Mouse (Mus musculus): ENCODE results near the gene 1700125H20Rik. TPM values are rescaled to one million over a fixed set of nuclear protein-coding genes. Genes with fewer than 3 reads are reported as not detected.

The 1700125H20Rik gene
- polyA plus RNA-seq, 1 experiment from 2014 or later, result 0.26 TPM

- no peak for DNase-seq (ENCODE audit: low spot score)
- no peak overlapping the region for H3K27ac ChIP-seq (ENCODE audit: low read depth, low read length)
- H3K27me3 ChIP-seq (ENCODE audit: control insufficient read depth, insufficient read depth, low read length), result no peaks in the 10 kb centered on the region
- no peak overlapping the region for H3K4me2 ChIP-seq (replicated peaks; ENCODE audit: low read depth, low read length)
- H3K4me1 ChIP-seq (replicated peaks; ENCODE audit: control insufficient read depth, insufficient read depth, low read length), result no peaks in the 10 kb centered on the region
- H3K9ac ChIP-seq (ENCODE audit: low read depth, low read length), result no peak overlapping the region
- no peaks in the 10 kb centered on the region for H3K9me3 ChIP-seq (ENCODE audit: control insufficient read depth, low read length)
- H3K36me3 ChIP-seq (ENCODE audit: control insufficient read depth, insufficient read depth, low read length), result no peaks in the 10 kb centered on the region
- 78% methylated on average over 6 of the region's 6 CpGs for WGBS
- no peak for ATAC-seq (ENCODE audit: low FRiP score)
- no peak overlapping the region for H3K4me3 ChIP-seq (ENCODE audit: low read depth, low read length)
Measured at GRCm38 (mm10) chr11:85177761-85178160, 7.6 kb downstream of the 1700125H20Rik start.

- WGBS, result 87% methylated on average over 4 of the region's 4 CpGs
- no peaks in the 10 kb centered on the region for H3K36me3 ChIP-seq (ENCODE audit: control insufficient read depth, insufficient read depth, low read length)
- ATAC-seq (ENCODE audit: low FRiP score) (no peak), DNase-seq (ENCODE audit: low spot score) (no peak)
- H3K4me1 ChIP-seq (replicated peaks; ENCODE audit: control insufficient read depth, insufficient read depth, low read length), result 0 out of 2 replicates have a peak, but pooled peaks cover 2% of the 10 kb centered on the region
- no peak overlapping the region for H3K4me2 ChIP-seq (replicated peaks; ENCODE audit: low read depth, low read length)
- no peak overlapping the region for H3K9ac ChIP-seq (ENCODE audit: low read depth, low read length)
- no peak overlapping the region for H3K27ac ChIP-seq (ENCODE audit: low read depth, low read length)
- no peak overlapping the region for H3K4me3 ChIP-seq (ENCODE audit: low read depth, low read length)
- no peaks in the 10 kb centered on the region for H3K27me3 ChIP-seq (ENCODE audit: control insufficient read depth, insufficient read depth, low read length)
- no peaks in the 10 kb centered on the region for H3K9me3 ChIP-seq (ENCODE audit: control insufficient read depth, low read length)
Measured at GRCm38 (mm10) chr11:85178413-85178812, 8.2 kb downstream of the 1700125H20Rik start.

- Histone ChIP-seq H3K27me3 (ENCODE audit: control insufficient read depth, insufficient read depth, low read length) (no peaks in the 10 kb centered on the region), H3K9ac (ENCODE audit: low read depth, low read length) (peak overlapping the region; percentile 8; the same call in 1 of the 2 replicates), H3K36me3 (ENCODE audit: control insufficient read depth, insufficient read depth, low read length) (no peaks in the 10 kb centered on the region), H3K4me1 (replicated peaks; ENCODE audit: control insufficient read depth, insufficient read depth, low read length) (0 out of 2 replicates have a peak, but pooled peaks cover 2% of the 10 kb centered on the region), H3K27ac (ENCODE audit: low read depth, low read length) (no peak overlapping the region), H3K9me3 (ENCODE audit: control insufficient read depth, low read length) (no peaks in the 10 kb centered on the region), H3K4me2 (replicated peaks; ENCODE audit: low read depth, low read length) (peak overlapping the region; percentile 45), H3K4me3 (ENCODE audit: low read depth, low read length) (peak overlapping the region; percentile 24)
- WGBS, result 6% methylated on average over 20 of the region's 20 CpGs
- DNase-seq (ENCODE audit: low spot score) (peak; percentile 90), ATAC-seq (ENCODE audit: low FRiP score) (peak; percentile 88)
Measured at GRCm38 (mm10) chr11:85182617-85183283, 12.5 kb downstream of the 1700125H20Rik start.

GRCm38 (mm10) chr11:85183284-85183779 is 13.1 kb downstream of the 1700125H20Rik start:
- H3K27me3 ChIP-seq (ENCODE audit: control insufficient read depth, insufficient read depth, low read length), result no peaks in the 10 kb centered on the region
- no peaks in the 10 kb centered on the region for H3K9me3 ChIP-seq (ENCODE audit: control insufficient read depth, low read length)
- peak overlapping the region; percentile 8; the same call in 1 of the 2 replicates for H3K9ac ChIP-seq (ENCODE audit: low read depth, low read length)
- ATAC-seq (ENCODE audit: low FRiP score) (peak; percentile 17; the same call in 1 of the 2 replicates), DNase-seq (ENCODE audit: low spot score) (no peak)
- H3K27ac ChIP-seq (ENCODE audit: low read depth, low read length), result no peak overlapping the region
- peak overlapping the region; percentile 45 for H3K4me2 ChIP-seq (replicated peaks; ENCODE audit: low read depth, low read length)
- 32% methylated on average over 13 of the region's 13 CpGs for WGBS
- peak overlapping the region; percentile 24 for H3K4me3 ChIP-seq (ENCODE audit: low read depth, low read length)
- no peaks in the 10 kb centered on the region for H3K36me3 ChIP-seq (ENCODE audit: control insufficient read depth, insufficient read depth, low read length)
- 0 out of 2 replicates have a peak, but pooled peaks cover 2% of the 10 kb centered on the region for H3K4me1 ChIP-seq (replicated peaks; ENCODE audit: control insufficient read depth, insufficient read depth, low read length)

GRCm38 (mm10) chr11:85184082-85184481 is 13.9 kb downstream of the 1700125H20Rik start:
- peak; percentile 63 for DNase-seq (ENCODE audit: low spot score)
- H3K27ac ChIP-seq (ENCODE audit: low read depth, low read length), result no peak overlapping the region
- H3K9ac ChIP-seq (ENCODE audit: low read depth, low read length), result no peak overlapping the region
- 0 out of 2 replicates have a peak, but pooled peaks cover 2% of the 10 kb centered on the region for H3K4me1 ChIP-seq (replicated peaks; ENCODE audit: control insufficient read depth, insufficient read depth, low read length)
- no peaks in the 10 kb centered on the region for H3K9me3 ChIP-seq (ENCODE audit: control insufficient read depth, low read length)
- WGBS, result 68% methylated on average over 5 of the region's 5 CpGs
- H3K4me2 ChIP-seq (replicated peaks; ENCODE audit: low read depth, low read length), result no peak overlapping the region
- ATAC-seq (ENCODE audit: low FRiP score), result no peak
- no peak overlapping the region for H3K4me3 ChIP-seq (ENCODE audit: low read depth, low read length)
- no peaks in the 10 kb centered on the region for H3K27me3 ChIP-seq (ENCODE audit: control insufficient read depth, insufficient read depth, low read length)
- no peaks in the 10 kb centered on the region for H3K36me3 ChIP-seq (ENCODE audit: control insufficient read depth, insufficient read depth, low read length)

- no peak overlapping the region for H3K4me3 ChIP-seq (ENCODE audit: low read depth, low read length)
- H3K27me3 ChIP-seq (ENCODE audit: control insufficient read depth, insufficient read depth, low read length), result no peaks in the 10 kb centered on the region
- no peaks in the 10 kb centered on the region for H3K36me3 ChIP-seq (ENCODE audit: control insufficient read depth, insufficient read depth, low read length)
- ATAC-seq (ENCODE audit: low FRiP score) (no peak), DNase-seq (ENCODE audit: low spot score) (no peak)
- WGBS, result 90% methylated on average over 6 of the region's 6 CpGs
- H3K4me1 ChIP-seq (replicated peaks; ENCODE audit: control insufficient read depth, insufficient read depth, low read length), result 0 out of 2 replicates have a peak, but pooled peaks cover 2% of the 10 kb centered on the region
- no peak overlapping the region for H3K4me2 ChIP-seq (replicated peaks; ENCODE audit: low read depth, low read length)
- no peaks in the 10 kb centered on the region for H3K9me3 ChIP-seq (ENCODE audit: control insufficient read depth, low read length)
- H3K9ac ChIP-seq (ENCODE audit: low read depth, low read length), result no peak overlapping the region
- no peak overlapping the region for H3K27ac ChIP-seq (ENCODE audit: low read depth, low read length)
Measured at GRCm38 (mm10) chr11:85184839-85185238, 14.6 kb downstream of the 1700125H20Rik start.

GRCm38 (mm10) chr11:85189110-85189509 is 18.9 kb downstream of the 1700125H20Rik start:
- no peaks in the 10 kb centered on the region for H3K4me1 ChIP-seq (replicated peaks; ENCODE audit: control insufficient read depth, insufficient read depth, low read length)
- no peaks in the 10 kb centered on the region for H3K9me3 ChIP-seq (ENCODE audit: control insufficient read depth, low read length)
- DNase-seq (ENCODE audit: low spot score) (no peak), ATAC-seq (ENCODE audit: low FRiP score) (no peak)
- no peak overlapping the region for H3K9ac ChIP-seq (ENCODE audit: low read depth, low read length)
- H3K27ac ChIP-seq (ENCODE audit: low read depth, low read length), result no peak overlapping the region
- no peak overlapping the region for H3K4me2 ChIP-seq (replicated peaks; ENCODE audit: low read depth, low read length)
- H3K27me3 ChIP-seq (ENCODE audit: control insufficient read depth, insufficient read depth, low read length), result no peaks in the 10 kb centered on the region
- H3K36me3 ChIP-seq (ENCODE audit: control insufficient read depth, insufficient read depth, low read length), result 0 out of 2 replicates have a peak, but pooled peaks cover 5% of the 10 kb centered on the region
- no peak overlapping the region for H3K4me3 ChIP-seq (ENCODE audit: low read depth, low read length)
- 96% methylated on average over 4 of the region's 4 CpGs for WGBS

- Histone ChIP-seq H3K27ac (ENCODE audit: low read depth, low read length) (no peak overlapping the region), H3K27me3 (ENCODE audit: control insufficient read depth, insufficient read depth, low read length) (no peaks in the 10 kb centered on the region), H3K4me1 (replicated peaks; ENCODE audit: control insufficient read depth, insufficient read depth, low read length) (no peaks in the 10 kb centered on the region), H3K9ac (ENCODE audit: low read depth, low read length) (no peak overlapping the region), H3K36me3 (ENCODE audit: control insufficient read depth, insufficient read depth, low read length) (0 out of 2 replicates have a peak, but pooled peaks cover 5% of the 10 kb centered on the region), H3K4me3 (ENCODE audit: low read depth, low read length) (no peak overlapping the region), H3K9me3 (ENCODE audit: control insufficient read depth, low read length) (no peaks in the 10 kb centered on the region), H3K4me2 (replicated peaks; ENCODE audit: low read depth, low read length) (no peak overlapping the region)
- DNase-seq (ENCODE audit: low spot score) (no peak), ATAC-seq (ENCODE audit: low FRiP score) (no peak)
- 96% methylated on average over 12 of the region's 12 CpGs for WGBS
Measured at GRCm38 (mm10) chr11:85190741-85191140, 20.5 kb downstream of the 1700125H20Rik start.

GRCm38 (mm10) chr11:85194206-85194605 is 24.0 kb downstream of the 1700125H20Rik start:
- ATAC-seq (ENCODE audit: low FRiP score), result no peak
- H3K9ac ChIP-seq (ENCODE audit: low read depth, low read length), result no peak overlapping the region
- WGBS, result 94% methylated on average over 11 of the region's 11 CpGs
- H3K36me3 ChIP-seq (ENCODE audit: control insufficient read depth, insufficient read depth, low read length), result peaks cover 8% of the 10 kb centered on the region; the same call in 1 of the 2 replicates
- H3K27me3 ChIP-seq (ENCODE audit: control insufficient read depth, insufficient read depth, low read length), result no peaks in the 10 kb centered on the region
- DNase-seq (ENCODE audit: low spot score), result no peak
- H3K27ac ChIP-seq (ENCODE audit: low read depth, low read length), result no peak overlapping the region
- no peak overlapping the region for H3K4me3 ChIP-seq (ENCODE audit: low read depth, low read length)
- no peaks in the 10 kb centered on the region for H3K4me1 ChIP-seq (replicated peaks; ENCODE audit: control insufficient read depth, insufficient read depth, low read length)
- H3K4me2 ChIP-seq (replicated peaks; ENCODE audit: low read depth, low read length), result no peak overlapping the region
- no peaks in the 10 kb centered on the region for H3K9me3 ChIP-seq (ENCODE audit: control insufficient read depth, low read length)

Data from hindbrain, embryonic 11.5 days (tissue).